Mouse (Mus musculus): ENCODE measurements around the gene Psenen.
A peak's percentile ranks its signal among the peaks of the same experiment; 100 is the strongest.

Gene Psenen

DNA sequence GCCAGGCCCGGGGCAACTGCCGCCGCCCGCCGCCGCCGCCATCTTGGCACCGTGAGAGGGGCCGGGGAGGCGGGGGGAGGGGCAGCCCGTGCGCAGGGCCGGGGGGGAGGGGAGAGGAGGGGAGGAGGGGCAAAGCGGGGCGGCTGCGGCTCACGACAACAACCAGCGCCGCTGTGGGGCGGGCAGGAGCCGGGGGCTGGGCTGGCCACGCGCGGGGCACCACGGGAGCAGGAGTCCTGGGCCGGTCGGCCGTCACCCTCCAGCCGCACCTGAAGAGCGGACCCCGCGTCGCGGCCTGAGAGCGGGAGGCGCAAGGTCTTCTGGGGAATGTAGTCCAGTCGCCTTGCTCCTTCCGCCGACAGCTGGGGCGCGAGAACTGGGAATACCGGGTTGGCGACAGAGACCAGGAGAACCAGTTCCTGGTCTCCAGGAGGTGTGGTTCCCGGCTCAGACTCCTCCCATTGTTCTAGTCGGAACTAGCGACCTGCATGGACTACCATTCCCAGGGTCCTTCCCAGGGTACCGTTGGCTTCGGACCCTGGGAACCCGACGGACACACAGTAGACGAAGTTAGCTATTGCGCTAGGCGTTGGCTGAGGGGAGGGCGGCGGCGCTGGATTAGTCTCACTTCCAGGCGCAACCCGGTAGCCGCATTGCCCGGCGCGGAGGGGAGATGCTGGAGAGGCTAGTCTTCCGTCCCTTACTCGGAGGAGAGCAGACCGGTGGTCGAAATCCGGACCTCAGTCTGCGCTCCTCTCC, 25.4 kb upstream of the Psenen start, which contains the start of gene Kmt2b:
Kmt2b (minus strand) TSS at position 51 of the 759 bp plus-strand sequence.
- DNase-seq (ENCODE audit: low spot score in 2 of 2): peak; percentile 93 to 97

DNA sequence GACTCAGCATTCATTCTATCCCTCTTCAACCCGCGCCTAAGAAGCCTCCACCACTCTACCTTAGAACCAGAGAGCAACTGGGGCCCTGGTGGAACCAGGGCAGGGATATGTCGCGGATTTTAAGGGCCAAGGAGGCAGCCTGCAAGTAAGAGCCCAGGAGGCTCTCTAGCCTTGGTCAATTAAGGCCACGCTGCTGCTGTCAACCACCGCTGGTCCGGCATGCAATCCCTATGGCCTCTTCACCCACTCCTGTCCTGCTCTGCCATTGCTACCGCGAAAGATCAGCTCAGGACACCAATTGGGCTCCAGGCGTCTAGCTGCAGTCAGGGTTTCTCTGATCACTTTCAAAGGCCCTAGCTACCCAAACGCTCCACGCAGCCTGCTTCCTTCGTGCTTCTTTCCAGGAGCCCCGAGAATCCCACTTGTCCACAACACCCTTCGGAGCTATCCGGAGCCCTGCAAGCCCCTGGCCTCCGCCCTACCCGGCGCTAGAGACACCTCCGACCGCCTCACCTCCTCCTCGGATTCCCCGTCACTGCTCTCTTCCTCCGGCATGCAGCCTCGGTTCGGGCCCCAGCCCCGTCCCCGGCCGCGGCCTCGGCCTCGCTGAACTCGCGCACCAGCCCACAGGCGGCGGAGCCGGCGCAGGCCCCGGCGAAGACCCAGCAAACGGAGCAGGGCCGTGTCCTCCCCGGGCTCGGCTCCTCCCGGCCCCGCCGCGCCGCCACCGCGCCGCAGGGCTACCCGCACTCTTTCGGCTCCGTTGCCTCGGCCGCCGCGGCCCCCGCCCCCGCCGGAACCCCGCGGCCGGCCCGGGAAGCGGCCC, 24.6 kb upstream of the Psenen start:
- peak in 1 of 2 experiments; percentile 57 for DNase-seq (ENCODE audit: low spot score in 2 of 2)

DNA sequence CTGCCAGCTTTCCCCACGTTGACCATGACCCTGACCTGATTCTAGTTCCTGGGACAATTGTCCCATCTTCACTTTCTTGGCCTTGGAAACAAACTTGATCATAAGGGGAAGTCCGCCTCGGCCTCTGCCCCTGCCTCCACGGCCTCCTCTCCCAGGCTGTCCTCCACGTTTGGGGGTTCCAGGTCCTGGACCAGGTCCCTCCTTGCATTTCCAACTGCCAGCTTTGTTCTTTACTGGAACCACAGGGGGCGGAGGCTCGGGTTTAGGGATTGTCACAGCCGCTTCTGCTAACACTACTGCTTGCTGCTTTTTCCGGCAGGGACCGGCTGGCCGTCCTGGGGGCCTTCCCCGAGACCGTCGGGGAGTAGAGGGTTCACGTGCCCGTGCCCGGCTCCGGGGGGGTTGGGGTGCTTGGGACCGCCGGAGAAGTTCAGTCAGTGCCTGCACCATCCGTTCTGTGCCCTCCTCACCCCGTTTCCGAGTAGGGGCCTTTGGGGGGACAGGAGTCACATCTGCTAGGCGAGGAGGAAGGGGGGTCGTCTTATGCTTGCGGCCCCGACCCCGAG, 23.1 kb upstream of the Psenen start:
- no peak for DNase-seq (ENCODE audit: low spot score in 2 of 2)

DNA sequence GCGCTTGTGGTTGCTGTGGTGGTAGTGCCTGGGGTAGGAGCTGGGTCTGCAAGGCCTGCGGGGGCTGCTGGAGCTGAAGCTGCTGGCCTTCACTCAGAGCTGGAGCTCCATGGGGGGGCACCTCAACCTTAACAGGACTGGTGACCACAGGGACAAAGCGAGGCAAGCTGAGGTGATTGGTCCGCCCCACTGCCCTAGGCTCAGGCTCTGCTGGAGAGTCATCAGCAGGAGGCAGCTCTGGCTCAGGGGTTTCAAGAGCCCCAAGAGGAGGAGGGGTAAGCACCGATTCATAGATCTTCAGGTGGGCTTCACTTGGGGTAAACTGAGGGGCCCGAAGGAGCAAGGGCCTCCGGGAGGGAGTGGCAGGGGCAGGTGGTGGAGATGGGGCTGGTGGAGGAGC, 21.7 kb upstream of the Psenen start:
- no peak for DNase-seq (ENCODE audit: low spot score in 2 of 2)

DNA sequence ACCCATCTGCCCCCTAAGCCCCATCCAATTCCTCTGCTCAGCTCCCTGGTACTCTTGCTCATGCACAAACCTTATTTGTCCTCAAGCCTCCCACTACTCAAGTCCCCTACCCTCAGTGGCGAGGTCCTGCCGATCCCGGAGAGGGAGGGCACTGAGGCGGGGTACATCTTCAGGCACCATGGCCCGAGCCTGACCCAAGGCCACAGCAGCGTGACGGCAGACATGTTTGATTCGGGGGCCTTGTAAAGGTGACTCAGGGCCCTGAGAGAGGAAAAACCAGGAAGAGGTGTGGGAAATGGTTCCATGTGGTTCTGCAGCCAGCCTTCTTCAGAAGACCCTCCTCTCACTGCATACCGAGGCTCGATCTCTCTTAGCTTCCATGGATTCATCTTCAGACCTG, 20.9 kb upstream of the Psenen start:
- no peak for DNase-seq (ENCODE audit: low spot score in 2 of 2)

DNA sequence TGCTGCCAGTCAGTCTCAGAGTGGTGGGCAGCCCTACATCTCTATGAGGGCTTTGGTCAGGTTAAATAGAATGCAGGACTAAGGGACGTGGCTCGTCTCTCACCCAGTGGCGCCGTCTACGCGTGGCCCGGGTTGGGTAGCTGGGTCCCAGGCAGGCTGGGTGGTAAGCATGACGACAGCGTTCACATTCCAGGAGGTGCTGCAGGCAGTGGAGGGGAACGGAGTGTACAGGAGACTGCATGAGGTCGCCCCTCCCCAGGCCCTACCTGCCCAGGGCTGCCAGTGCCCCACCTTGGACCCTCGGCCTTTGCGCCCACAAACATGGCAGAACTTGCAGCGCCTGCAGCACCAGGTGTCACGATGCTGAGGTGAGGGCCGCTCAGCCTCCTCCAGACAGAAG, 18.1 kb upstream of the Psenen start:
- no peak for DNase-seq (ENCODE audit: low spot score in 2 of 2)

DNA sequence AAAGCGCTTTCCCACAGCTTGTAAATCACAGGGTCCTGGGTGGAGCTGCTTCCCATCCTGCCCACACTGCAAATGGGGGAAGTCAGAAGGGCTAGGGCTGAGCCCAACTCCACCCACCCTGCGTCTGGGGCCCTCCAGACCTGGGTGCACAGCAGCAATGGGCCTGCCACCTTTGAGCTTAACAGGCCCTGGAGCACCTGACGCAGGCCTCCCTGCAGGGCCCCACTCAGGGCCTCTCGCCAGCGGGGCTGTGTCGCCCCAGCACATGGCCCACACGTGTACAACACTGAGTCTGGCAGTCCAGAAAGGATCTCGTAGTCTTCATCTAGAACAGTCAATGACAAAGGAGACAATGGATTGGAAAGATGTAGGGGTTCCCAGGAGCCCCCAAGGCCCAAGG, 16.5 kb upstream of the Psenen start:
- DNase-seq (ENCODE audit: low spot score in 2 of 2): no peak

DNA sequence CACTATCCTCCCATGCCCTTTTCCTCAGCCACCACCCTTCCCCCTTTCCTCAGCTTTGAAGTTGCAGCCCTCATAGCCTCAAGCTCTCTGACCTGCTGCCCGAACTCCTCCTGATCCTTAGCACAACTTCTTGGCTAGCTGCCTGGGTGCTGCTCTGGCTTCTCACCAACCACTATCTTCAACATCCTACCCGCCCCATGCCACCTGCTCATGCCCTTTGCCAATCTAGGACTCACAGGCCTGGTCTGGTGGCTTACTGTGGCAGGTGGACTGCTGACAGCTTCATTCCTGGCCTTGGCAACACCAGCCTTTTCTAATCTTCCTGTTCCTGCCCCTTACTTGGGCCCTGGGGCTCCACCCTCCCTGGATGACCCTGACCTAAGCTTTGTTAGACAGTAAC, 9.5 kb upstream of the Psenen start:
- DNase-seq (ENCODE audit: low spot score in 2 of 2): no peak

DNA sequence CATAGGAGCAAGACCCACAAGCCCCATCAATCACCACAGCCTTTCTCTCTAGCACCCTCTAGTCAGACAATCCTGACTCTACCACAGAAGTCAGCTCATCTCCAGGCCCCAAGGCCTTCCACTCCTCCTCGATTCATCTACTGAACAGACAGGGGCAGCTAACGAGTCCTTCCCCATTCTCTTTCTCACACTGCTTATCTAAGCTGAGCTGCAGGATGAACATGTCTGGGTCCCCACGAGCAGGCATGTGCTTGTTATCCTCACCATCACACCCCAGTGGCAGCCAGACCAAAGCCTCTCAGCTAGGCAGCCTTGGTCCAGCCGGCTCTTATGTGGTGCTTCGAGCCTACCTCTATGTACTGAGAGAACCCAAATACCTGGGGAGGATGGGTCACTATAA, 9.0 kb upstream of the Psenen start:
- no peak for DNase-seq (ENCODE audit: low spot score in 2 of 2)

DNA sequence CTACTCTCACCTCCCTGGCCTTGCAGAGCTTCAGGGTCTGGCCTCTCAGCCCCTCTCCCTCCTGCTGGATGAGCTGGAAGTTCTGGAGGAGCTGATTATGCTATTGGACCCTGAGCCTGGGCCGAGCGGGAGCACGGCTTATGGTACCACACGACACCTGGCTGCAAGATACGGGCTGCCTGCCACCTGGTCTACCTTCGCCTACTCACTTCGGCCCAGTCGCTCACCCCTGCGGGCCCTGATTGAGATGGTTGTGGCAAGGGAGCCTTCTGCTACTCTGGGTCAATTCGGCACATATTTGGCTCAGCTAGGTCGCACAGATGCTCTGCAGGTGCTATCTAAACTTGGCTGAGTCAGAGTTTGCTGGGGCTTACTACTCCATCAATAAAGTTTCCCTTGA, 4.1 kb upstream of the Psenen start:
- no peak for DNase-seq (ENCODE audit: low spot score in 2 of 2)

DNA sequence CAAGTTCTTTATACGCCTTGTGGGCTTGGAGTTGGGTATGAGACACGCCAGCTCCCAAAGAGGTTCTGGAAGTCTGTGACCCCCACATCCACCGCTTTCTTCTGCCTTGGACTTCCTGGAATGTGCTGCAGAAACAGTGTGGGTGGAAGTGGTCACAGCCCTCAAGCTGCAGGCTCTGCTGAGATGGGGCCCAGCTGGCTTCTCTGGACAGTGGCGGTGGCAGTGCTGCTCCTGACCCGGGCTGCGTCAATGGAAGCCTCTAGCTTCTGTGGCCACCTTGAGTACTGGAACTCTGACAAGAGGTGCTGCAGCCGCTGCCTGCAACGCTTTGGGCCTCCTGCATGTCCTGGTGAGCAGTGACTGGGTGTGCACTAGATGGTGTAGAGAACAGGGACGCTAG, 2.6 kb upstream of the Psenen start:
- DNase-seq (ENCODE audit: low spot score in 2 of 2): no peak

DNA sequence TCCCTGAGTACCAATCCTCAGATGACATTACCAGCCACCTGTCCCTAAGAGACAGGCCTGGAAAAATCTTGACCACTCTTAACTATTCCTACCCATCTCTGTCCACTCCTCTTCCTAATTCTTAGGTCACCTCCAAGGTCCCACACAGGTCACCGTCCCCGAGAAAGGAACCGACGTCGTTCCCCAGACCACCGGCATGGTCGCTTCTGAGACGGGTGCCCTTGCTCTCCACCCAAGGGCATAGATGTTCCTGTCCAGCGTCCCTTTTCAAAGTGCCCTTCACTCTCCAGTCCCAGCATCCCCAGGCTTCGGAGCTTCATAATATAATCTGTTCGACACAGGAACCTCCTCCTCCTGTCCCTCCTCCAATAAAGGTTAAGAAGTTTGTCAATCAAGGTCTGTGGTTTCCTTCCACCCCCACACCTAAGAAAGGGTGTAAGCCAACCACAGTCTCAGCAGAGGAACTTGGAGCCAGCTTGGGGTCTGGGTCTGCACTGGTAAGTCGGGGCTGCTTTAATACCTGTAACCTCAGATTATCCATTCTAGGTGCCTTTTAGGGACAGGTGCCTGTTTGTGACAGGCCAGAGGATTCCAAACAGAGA, 1.6 kb upstream of the Psenen start, which contains the start of gene Igflr1:
Igflr1 (plus strand) TSS at position 458 of the 602 bp plus-strand sequence.
- DNase-seq (ENCODE audit: low spot score in 2 of 2): no peak

DNA sequence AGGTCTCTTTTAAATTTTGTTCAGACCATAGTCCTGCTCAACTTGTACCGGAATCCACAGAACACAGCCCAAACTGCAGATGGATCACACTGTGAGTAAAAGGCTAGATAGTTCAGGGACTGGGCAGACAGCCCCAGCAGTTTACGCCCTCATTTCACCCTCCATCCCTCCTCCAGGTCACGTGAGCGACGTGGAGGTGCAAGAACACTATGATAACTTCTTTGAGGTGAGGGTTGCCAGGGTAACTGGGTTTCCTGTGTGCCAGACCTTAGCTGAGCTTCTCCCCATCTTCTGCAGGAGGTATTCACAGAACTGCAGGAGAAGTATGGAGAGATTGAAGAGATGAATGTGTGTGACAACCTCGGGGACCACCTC, 466 bp upstream of the Psenen start:
- no peak for DNase-seq (ENCODE audit: low spot score in 2 of 2)

DNA sequence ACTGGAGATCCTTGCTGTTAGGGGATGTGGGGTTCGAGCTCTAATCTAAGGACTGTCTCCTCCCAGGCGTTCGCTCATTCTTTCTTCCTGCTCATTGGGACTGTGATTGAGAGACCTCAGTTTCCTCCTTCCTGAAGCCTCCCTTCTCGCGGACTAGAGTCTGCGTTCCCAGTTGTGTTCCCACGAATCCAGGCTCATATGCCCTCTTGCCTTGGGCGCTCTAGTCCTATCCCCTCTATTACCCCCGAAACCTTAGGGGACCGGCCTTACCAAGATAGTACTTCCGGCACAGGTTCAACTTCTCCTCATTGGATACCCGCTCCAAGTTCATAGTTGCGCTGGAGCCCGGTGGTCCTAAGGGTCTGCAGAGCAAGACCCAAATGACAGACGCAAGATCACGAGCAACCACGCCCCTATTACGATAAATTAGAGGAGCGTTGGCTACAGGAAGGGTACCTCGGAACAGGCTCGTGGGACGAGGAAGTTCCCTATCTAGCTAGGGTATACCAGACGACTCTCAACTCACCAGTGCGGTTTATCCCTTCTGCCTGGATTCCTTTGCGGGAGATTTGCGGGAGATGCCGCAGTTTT, 806 bp downstream of the Psenen start:
- peak in 1 of 2 experiments; percentile 50 for DNase-seq (ENCODE audit: low spot score in 2 of 2)

DNA sequence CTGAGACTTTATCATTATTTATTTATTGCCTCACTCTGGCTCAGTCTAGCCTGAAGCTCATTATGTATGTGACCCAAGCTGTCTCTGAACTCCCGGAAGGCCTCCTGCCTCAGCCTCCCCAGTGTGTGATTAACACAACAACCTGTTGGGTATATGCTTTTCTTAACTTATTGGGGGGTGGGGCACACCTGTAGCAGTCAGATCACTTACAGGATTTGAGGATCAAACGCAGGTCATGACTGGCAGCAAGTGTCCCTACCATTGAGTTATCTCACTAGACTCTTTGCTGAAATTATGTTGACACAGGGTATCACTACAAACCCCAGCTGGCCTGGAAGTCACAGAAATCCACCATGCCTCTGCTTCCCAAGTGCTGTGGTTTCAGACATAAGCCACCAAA, 3.1 kb downstream of the Psenen start:
- no peak for DNase-seq (ENCODE audit: low spot score in 2 of 2)

DNA sequence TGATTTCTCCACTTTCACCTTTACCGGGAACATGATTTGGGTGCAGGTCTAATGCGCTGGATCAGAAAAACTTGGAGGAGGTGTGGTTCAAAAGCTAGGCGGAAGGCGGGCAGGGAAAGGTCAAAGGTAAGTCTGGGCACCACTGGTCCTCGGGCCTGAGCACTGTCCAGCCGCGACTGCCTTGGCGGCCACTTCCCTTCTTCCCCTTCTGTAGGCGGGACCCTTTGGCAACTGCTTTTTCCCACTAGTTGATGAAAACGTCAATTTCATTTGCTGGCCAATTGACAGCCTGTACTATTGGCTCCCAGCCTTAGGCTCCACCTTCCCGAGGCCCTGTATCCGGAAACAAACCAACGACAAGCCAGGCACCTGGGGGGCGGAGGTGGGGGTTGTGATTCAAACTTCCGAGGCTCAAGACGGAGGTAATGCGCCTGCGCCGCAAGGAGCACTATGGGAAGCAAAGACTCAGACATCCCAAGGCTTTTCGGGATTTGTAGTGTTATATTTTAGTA, 3.9 kb downstream of the Psenen start, which contains the start of gene Lin37:
Lin37 (minus strand) TSS at position 396 of the 512 bp plus-strand sequence.
- peak; percentile 96 to 98 for DNase-seq (ENCODE audit: low spot score in 2 of 2)

DNA sequence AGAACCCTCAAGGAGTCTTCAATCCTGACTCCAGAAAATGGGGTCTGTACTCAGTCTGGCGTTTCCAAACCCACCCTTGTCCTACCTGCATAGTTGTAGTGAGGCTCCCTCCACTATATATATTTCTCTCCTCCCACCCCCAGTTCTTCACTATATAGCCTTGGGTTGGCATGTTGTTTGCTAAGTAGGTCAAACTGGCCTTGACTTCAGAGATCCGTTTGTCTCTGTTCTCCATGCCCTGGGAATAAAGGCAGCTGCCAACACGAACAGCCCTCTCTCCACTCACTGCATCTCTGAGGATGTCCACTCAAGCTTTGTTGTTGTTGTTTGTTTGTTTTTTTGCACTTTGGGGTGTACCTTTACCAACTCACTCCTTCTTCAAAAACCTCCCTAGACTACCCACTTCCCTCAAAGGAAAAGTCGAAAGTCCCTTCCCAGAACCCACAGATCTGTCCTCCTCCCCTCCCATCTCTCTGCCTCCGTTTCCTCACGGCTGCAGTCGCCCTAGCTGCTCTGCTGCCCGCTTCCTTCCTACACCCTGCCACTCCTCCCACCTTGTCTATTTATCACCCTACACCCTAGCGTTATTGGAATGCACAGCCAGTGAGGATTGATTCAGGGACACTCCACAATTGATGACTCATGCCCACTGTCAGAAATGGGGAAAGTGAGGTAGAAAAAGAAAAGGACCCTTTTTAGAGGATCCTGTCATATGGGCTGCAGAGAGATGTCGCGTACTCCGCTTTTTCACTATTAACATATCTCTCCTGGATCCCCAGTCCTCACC, 4.6 kb downstream of the Psenen start:
- no peak for DNase-seq (ENCODE audit: low spot score in 2 of 2)

DNA sequence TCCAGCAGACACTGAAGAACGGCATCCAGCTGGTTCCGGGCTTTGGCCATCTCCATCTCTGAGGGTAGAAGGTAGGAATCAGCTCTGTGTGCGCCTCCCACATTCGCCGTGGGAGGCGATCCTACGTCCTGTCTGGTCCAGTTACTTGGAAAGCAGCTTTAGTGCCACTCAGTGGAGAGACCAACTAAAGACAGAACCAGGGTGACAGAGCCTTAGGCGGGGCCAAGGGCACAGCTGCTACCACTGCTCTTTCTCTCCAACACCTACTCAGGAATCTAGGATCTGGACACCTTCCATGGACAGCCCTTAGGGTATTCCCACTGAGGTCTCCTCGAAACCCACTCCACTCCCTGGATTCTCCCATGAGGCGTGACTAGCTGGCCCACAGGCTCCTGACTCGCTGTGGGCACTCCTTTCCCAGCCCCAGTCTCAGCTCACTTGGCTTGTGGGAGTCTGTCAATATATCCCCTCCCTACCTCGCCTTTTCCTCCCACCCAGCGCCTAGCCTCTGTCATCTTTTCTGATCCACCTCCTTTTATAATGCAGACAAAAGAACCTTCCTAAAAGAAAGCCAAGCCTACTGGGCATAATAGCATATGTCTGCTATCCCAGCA, 5.4 kb downstream of the Psenen start:
- DNase-seq (ENCODE audit: low spot score in 2 of 2): no peak

DNA sequence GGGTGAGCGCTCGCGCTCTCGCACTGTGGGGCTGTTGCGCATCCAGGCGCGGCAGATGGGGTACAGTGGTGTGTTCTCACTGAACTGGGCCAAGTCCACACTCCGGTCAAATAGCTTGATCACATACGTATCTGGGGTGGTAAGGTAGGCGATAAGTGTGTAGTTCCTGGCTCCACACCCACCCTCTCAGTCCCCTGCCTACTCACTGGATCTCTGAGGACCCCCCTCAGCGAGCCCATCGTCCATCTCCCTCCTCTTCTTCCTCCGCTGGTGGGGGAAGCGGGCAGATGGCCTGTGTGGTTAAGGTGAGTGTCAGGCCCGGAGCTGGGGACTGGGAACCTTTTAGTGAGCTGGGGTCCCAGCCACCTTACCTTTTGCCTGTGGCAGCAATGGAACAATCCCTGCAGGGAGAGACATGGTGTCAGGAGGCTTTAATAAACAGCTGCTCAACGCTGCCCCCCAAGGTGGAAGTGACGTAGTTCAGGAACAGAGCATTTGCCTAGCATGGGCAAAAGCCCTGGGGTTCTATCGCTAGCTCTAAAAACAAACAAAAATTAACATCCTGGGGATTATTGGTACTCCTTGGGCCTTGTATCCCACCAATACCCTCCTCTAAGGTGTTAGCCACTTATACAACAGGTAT, 6.4 kb downstream of the Psenen start:
- DNase-seq (ENCODE audit: low spot score in 2 of 2): no peak

Data from frontal cortex, postnatal 14 days (tissue).